Mouse (Mus musculus) embryonic fibroblast, embryonic 13.5 days (primary cell): ENCODE measurements around the gene St8sia6.

Experiments
- CTCF ChIP-seq: IDR thresholded peaks from 2 replicates; pipeline ENCODE4 v1.5.1; 2011; ENCODE audit warnings: mild to moderate bottlenecking, control low read depth, low read length, moderate library complexity, borderline replicate concordance; ENCODE audit not compliant: insufficient read depth
- POLR2A ChIP-seq: IDR thresholded peaks from 2 replicates; pipeline ENCODE4 v1.6.1; 2011; ENCODE audit warnings: low read depth, mild to moderate bottlenecking, control low read depth, low read length, moderate library complexity

- TF ChIP-seq CTCF (no peak), POLR2A (no peak)
Measured at GRCm38 (mm10) chr2:13682488-13683204, 111.2 kb downstream of the St8sia6 start.
